Mouse (Mus musculus) liver, adult 2 months (tissue): ENCODE results near the gene Apoa2. TPM values are rescaled to one million over a fixed set of nuclear protein-coding genes. Genes with fewer than 3 reads are reported as not detected.

ENCODE experiments used
- DNase-seq: peaks from one replicate; pipeline ENCODE4 v3.0.0-alpha.2; 2011; ENCODE audit warnings: low read depth, low spot score; ENCODE audit errors: extremely low read depth
- H3K27ac ChIP-seq: fragments of 200-500 bp; replicated peaks from 2 replicates; pipeline ENCODE4 v1.5.1; 2012; ENCODE audit warnings: low read depth, mild to moderate bottlenecking, control low read depth, inconsistent platforms, low read length; ENCODE audit not compliant: insufficient read depth
- H3K27me3 ChIP-seq: fragments of 200-500 bp; 2 replicates; pipeline ENCODE4 v1.6.1; 2012; ENCODE audit warnings: mild to moderate bottlenecking, moderate library complexity, low read length, inconsistent platforms; ENCODE audit not compliant: control insufficient read depth, insufficient read depth
- H3K36me3 ChIP-seq: fragments of 200-500 bp; 2 replicates; pipeline ENCODE4 v1.6.1; 2012; ENCODE audit warnings: low read length, inconsistent platforms; ENCODE audit not compliant: control insufficient read depth, insufficient read depth
- H3K4me1 ChIP-seq: fragments of 200-500 bp; 2 replicates; pipeline ENCODE4 v1.6.1; 2011; ENCODE audit warnings: low read length; ENCODE audit not compliant: control insufficient read depth, insufficient read depth
- H3K4me3 ChIP-seq: fragments of 200-500 bp; 2 replicates; pipeline ENCODE4 v1.5.1; 2011; ENCODE audit warnings: low read depth, mild to moderate bottlenecking, control low read depth, low read length, moderate library complexity; ENCODE audit not compliant: insufficient read depth
- H3K79me2 ChIP-seq: fragments of 200-500 bp; 2 replicates; pipeline ENCODE4 v1.6.1; 2012; ENCODE audit warnings: inconsistent platforms, mild to moderate bottlenecking, low read length, moderate library complexity; ENCODE audit not compliant: control insufficient read depth, insufficient read depth
- H3K9ac ChIP-seq: fragments of 200-500 bp; 2 replicates; pipeline ENCODE4 v1.6.1; 2012; ENCODE audit warnings: low read depth, mild to moderate bottlenecking, control low read depth, inconsistent platforms, low read length
- CTCF ChIP-seq: fragments of 200-500 bp; IDR thresholded peaks from 2 replicates; pipeline ENCODE4 v1.5.1; 2011; ENCODE audit warnings: low read depth, low read length, control low read depth
- POLR2A ChIP-seq: fragments of 200-500 bp; IDR thresholded peaks from 2 replicates; pipeline ENCODE4 v1.6.1; 2011; ENCODE audit warnings: low read length, control low read depth; ENCODE audit not compliant: insufficient read depth; ENCODE audit errors: extremely low read depth
- WGBS: fragments of 180-500 bp; shearing (Covaris S2); methylation state at CpG from one replicate; pipeline ENCODE4 v1.1.7; 2018; 5-methylcytosine and 5-hydroxymethylcytosine counted together
- polyA plus RNA-seq: library from polyadenylated mRNA; depleted of rRNA; stranded (reverse); fragments of >200 nt; gene quantifications from 2 replicates; pipeline ENCODE4 v1.2.3, GENCODE M21; 2012
- total RNA-seq: library from RNA; depleted of rRNA; stranded (reverse); fragments of >200 nt; gene quantifications from 2 replicates; pipeline ENCODE4 v1.2.3, GENCODE M21; 2014

Gene Apoa2
- total and polyA plus RNA-seq, 2 experiments: 18,176 to 29,095 TPM

DNA sequence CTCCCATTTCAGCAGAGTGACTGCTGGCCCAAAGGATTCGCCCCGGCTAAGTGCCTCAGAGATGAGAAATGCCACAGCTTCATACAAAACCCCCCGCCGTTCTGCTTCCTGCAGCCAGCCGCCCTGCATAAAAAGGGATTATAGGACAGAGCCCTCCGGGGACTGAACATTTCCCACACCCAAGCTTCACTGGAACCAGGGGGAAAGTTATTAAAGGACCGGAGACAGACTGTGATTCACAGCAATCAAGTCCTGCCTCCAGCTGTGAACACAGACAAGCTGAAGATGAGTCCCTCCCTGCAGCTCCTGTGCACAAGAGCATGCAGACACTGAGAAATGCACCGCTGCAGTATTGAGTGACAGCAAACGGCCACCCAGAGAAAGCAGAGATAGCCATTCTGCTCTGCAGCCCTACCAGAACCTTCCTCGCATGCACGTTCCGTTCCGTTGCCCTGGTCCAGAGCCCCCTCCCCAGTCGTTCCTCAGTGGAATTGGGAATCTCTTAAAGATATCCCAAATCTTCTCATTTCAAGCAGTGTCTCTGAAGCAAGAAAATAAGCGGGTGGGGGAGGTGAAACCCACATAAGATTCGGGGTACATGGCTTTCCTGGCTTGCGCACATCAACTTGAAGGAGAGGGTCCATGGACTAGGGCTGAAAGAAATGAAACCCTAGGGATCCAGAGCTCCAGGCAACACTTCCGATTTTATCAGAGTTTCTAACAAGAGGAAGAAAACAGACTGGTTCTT lies 31.6 kb upstream of the Apoa2 start:
- TF ChIP-seq POLR2A (no peak), CTCF (no peak)
- Histone ChIP-seq H3K4me3 (no peak overlapping the region), H3K79me2 (peaks cover 2% of the 10 kb centered on the region; the same call in 1 of the 2 replicates), H3K9ac (no peak overlapping the region), H3K36me3 (no peaks in the 10 kb centered on the region), H3K4me1 (peaks cover 2% of the 10 kb centered on the region; the same call in 1 of the 2 replicates), H3K27me3 (no peaks in the 10 kb centered on the region), H3K27ac (no peak overlapping the region)
- DNase-seq: no peak
- 61% methylated on average over 18 of the region's 18 CpGs for WGBS

DNA sequence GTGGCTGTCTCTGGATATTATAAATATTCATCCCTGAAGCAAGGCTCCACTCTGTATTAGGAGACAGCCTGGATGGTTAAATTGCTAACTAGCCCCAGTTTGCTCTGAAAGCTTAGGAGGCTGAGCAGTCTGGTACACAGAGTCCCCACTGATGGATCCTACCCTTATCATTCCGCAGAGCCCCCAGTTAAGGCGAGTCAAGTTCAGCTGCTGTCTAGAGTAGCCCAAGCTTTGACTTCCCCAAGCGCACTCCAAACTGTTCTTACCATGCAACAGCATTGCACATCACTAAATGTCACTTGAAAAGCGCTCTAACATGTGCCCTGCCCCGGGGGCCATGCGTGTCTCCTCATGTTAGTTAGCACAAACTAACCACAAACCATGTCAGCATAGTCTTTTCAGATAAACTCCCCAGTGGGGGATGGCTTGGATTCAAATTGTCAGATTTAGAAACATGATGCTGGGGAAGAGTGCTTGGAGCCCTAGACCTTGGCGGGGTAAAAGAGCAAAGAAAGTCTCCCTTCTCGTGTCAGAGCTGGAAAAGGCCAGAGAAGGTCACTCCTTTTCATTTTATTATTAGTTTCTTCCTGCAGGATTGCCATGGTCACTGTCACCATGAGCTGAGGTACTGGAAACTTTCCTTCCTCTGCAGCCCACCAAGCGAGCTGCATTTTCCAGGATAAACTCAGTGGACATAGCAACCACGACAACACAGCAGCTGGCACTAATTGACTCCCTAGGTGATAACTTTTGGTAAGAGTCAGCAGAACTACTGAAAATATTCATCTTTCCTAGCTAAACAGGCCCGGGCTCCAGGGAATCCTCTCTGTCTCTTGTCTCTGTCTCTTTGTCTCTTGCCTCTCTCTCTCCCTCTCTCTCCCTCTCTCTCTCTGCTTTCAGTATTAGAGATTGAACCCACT lies 30.7 kb upstream of the Apoa2 start:
- Histone ChIP-seq H3K36me3 (no peaks in the 10 kb centered on the region), H3K27me3 (no peaks in the 10 kb centered on the region), H3K4me3 (no peak overlapping the region), H3K79me2 (peaks cover 2% of the 10 kb centered on the region; the same call in 1 of the 2 replicates), H3K27ac (no peak overlapping the region), H3K9ac (no peak overlapping the region), H3K4me1 (peaks cover 2% of the 10 kb centered on the region; the same call in 1 of the 2 replicates)
- 74% methylated on average over 11 of the region's 11 CpGs for WGBS
- no peak for DNase-seq
- TF ChIP-seq POLR2A (no peak), CTCF (no peak)

DNA sequence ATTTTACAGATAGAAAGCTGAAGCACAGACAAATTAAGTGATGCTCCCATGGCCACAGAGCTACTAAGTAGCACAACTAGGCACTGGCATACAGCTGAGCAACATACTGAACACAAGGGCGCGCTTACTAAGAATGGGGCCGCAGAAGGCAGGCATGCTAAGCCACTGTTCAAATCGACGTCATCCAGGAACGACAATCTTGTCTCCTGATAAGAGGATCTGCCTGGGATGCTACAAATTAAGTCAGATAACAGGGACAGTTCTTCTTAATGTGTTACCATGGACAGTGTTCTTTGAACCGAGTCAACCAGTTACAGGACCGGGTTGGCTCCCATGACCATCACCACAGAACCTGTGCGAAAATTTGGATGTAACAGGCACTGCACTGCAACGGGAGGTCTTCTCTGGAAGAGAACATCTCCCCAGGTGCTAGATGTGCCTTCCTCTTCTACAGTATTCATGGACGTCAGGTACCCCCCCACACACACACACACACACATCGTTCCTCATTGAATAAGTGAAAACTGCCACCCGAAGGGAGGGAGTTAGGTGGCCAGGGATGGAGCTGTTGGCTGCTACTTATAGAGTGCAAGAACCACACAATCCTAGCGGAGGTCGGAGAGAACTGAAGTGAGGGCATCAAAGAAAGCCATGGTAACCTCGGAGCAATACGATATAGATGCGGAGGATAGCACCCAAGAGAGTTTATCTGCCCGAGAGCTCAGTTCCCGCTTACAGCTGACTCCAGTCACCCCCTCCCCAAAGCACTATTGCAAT lies 29.6 kb upstream of the Apoa2 start:
- no peak overlapping the region for H3K27ac ChIP-seq
- peaks cover 2% of the 10 kb centered on the region; the same call in 1 of the 2 replicates for H3K79me2 ChIP-seq
- WGBS: 26% methylated on average over 20 of the region's 20 CpGs
- peak overlapping the region; percentile 59; the same call in 1 of the 2 replicates for H3K4me3 ChIP-seq
- H3K4me1 ChIP-seq: peaks cover 2% of the 10 kb centered on the region; the same call in 1 of the 2 replicates
- no peaks in the 10 kb centered on the region for H3K27me3 ChIP-seq
- TF ChIP-seq POLR2A: no peak
- TF ChIP-seq CTCF: no peak
- DNase-seq: no peak
- H3K9ac ChIP-seq: peak overlapping the region; percentile 64; the same call in 1 of the 2 replicates
- H3K36me3 ChIP-seq: no peaks in the 10 kb centered on the region

DNA sequence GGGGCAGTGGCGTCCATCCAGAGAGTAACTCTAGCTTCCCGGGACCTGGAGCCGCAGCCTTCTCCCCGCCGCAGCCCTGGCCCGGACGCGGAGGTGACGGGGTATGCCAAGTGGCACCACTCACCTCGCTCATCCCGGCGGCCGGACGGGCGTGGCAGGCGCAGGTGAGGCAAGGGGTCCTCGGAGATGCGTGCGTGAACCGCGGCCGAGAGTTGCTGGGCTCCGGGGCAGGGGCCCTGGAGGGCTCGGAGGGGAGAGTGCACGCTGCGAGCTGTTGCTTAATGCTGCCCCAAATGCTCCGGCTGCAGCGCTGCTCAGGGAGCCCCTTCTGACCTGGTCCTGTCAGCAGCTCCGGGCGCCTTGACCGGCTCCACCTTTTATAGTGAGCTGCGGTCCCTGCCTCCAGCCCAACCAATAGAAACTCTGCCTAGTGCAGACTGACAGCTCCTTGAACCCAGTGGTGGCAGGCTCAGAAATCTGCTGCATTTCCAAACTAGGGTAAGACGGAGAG lies 28.9 kb upstream of the Apoa2 start, which contains the start of gene Pcp4l1:
Pcp4l1 (minus strand) TSS at position 382 of the 511 bp plus-strand sequence.
- DNase-seq: peak; percentile 48
- Histone ChIP-seq H3K27me3 (no peaks in the 10 kb centered on the region), H3K36me3 (no peaks in the 10 kb centered on the region), H3K27ac (no peak within 1 kb of the TSS), H3K9ac (peak within 1 kb of the TSS; percentile 64), H3K79me2 (0 out of 2 replicates have a peak, but pooled peaks cover 2% of the 10 kb centered on the region), H3K4me1 (peaks cover 2% of the 10 kb centered on the region; the same call in 1 of the 2 replicates), H3K4me3 (peak within 1 kb of the TSS; percentile 59)
- TF ChIP-seq CTCF (no peak), POLR2A (no peak)
- under 1% methylated on average over 33 of the region's 33 CpGs for WGBS

DNA sequence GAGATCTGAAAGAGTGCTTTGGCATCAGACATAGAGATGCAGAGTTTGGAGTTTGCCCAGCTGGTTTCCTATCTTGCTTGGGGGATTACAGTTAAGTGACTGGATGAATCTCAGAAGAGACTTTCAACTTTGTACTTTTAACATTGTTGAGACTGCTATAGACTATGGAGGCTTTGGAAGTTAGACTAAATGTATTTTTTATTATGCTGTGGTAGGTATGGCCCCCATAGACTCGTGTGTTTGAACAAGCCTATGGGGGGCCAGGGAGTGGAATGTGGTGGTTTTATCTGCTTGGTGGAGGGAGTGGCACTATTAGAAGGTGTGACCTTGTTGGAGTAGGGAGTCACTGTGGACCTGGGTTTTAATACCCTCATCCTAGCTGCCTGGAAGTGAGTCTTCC lies 25.3 kb upstream of the Apoa2 start:
- Histone ChIP-seq H3K36me3 (no peaks in the 10 kb centered on the region), H3K27me3 (no peaks in the 10 kb centered on the region), H3K9ac (no peak overlapping the region), H3K27ac (no peak overlapping the region), H3K4me1 (peaks cover 6% of the 10 kb centered on the region), H3K79me2 (0 out of 2 replicates have a peak, but pooled peaks cover 2% of the 10 kb centered on the region), H3K4me3 (no peak overlapping the region)
- DNase-seq: no peak
- 71% methylated on average over 1 of the region's 1 CpGs for WGBS
- TF ChIP-seq POLR2A (no peak), CTCF (no peak)
